Mouse (Mus musculus) CH12.LX (cell line): ENCODE measurements around the gene Minpp1. TPM values are rescaled to one million over a fixed set of nuclear protein-coding genes. Genes with fewer than 3 reads are reported as not detected.

Experiments
- DNase-seq: peaks from one replicate; pipeline ENCODE4 v3.0.0-alpha.2; 2013; ENCODE audit errors: extremely low read depth
- H3K27ac ChIP-seq: 2 replicates; pipeline ENCODE4 v1.5.1; 2012; ENCODE audit warnings: low read depth, mild to moderate bottlenecking, control low read depth, moderate library complexity; ENCODE audit not compliant: insufficient read depth
- H3K27me3 ChIP-seq: replicated peaks from 2 replicates; pipeline ENCODE3; 2012; ENCODE audit warnings: inconsistent platforms
- H3K36me3 ChIP-seq, 2 experiments: replicated peaks in 1 of 2; 2 replicates each; pipeline versions ENCODE3 to v1.6.1; 2012; ENCODE audit warnings: inconsistent platforms in 1 of 2, low read length in 1 of 2, mild to moderate bottlenecking in 1 of 2, mixed read lengths in 1 of 2, moderate library complexity in 1 of 2; ENCODE audit not compliant: control insufficient read depth in 1 of 2, insufficient read depth in 1 of 2
- H3K4me1 ChIP-seq, 2 experiments: 2 replicates each; pipeline ENCODE4 v1.6.1; 2012; ENCODE audit warnings: inconsistent platforms in 1 of 2, moderate library complexity in 1 of 2; ENCODE audit not compliant: insufficient read depth in 2 of 2, control insufficient read depth in 1 of 2
- H3K4me2 ChIP-seq: 2 replicates; pipeline ENCODE4 v1.6.1; 2012; ENCODE audit warnings: low read depth, mild to moderate bottlenecking, control low read depth; ENCODE audit not compliant: poor library complexity, insufficient read depth, severe bottlenecking
- H3K4me3 ChIP-seq, 3 experiments: fragments of 150-350 bp in 1 of 3; sonication (generic) in 1 of 3; replicated peaks in 1 of 3; 2 replicates each; pipeline versions ENCODE3 to v1.5.1; 2011 to 2012; ENCODE audit warnings: low read depth in 2 of 3, low read length in 2 of 3, mild to moderate bottlenecking in 2 of 3, moderate library complexity in 2 of 3, control low read depth in 1 of 3, improper control_type of control experiment in 1 of 3, inconsistent platforms in 1 of 3, mixed read lengths in 1 of 3; ENCODE audit not compliant: poor library complexity in 1 of 3
- H3K79me2 ChIP-seq: replicated peaks from 2 replicates; pipeline ENCODE4 v1.6.1; 2012; ENCODE audit warnings: mild to moderate bottlenecking, moderate library complexity; ENCODE audit not compliant: control insufficient read depth, poor library complexity, insufficient read depth, severe bottlenecking; ENCODE audit errors: extremely low read depth
- H3K9ac ChIP-seq: 2 replicates; pipeline ENCODE4 v1.6.1; 2012; ENCODE audit warnings: low read depth, mild to moderate bottlenecking, control low read depth, moderate library complexity; ENCODE audit not compliant: insufficient read depth
- H3K9me3 ChIP-seq: replicated peaks from 2 replicates; pipeline ENCODE3; 2012; ENCODE audit warnings: low read length, inconsistent platforms, mixed read lengths
- BHLHE40 ChIP-seq: IDR thresholded peaks from 2 replicates; pipeline ENCODE4 v1.6.1; 2011; ENCODE audit warnings: mild to moderate bottlenecking, low read depth, low read length, improper control_type of control experiment
- CHD1 ChIP-seq: IDR thresholded peaks from 2 replicates; pipeline ENCODE4 v1.6.1; 2012; ENCODE audit warnings: low read depth, low read length, improper control_type of control experiment, inconsistent platforms
- ELF1 ChIP-seq: IDR thresholded peaks from 2 replicates; pipeline ENCODE4 v1.6.1; 2014; ENCODE audit warnings: low read depth, mild to moderate bottlenecking, inconsistent platforms, low read length, improper control_type of control experiment
- GABPA ChIP-seq: IDR thresholded peaks from 2 replicates; pipeline ENCODE4 v1.6.1; 2012; ENCODE audit warnings: low read depth, low read length, improper control_type of control experiment, inconsistent platforms; ENCODE audit not compliant: insufficient replicate concordance
- HCFC1 ChIP-seq: IDR thresholded peaks from 2 replicates; pipeline ENCODE4 v1.6.1; 2012; ENCODE audit warnings: low read depth, mild to moderate bottlenecking, inconsistent platforms, low read length, improper control_type of control experiment
- IRF4 ChIP-seq: IDR thresholded peaks from 2 replicates; pipeline ENCODE4 v1.6.1; 2014; ENCODE audit warnings: low read depth, mild to moderate bottlenecking, inconsistent platforms, low read length, improper control_type of control experiment
- JUN ChIP-seq: IDR thresholded peaks from 2 replicates; pipeline ENCODE4 v1.6.1; 2011; ENCODE audit warnings: low read depth, mild to moderate bottlenecking, low read length, improper control_type of control experiment, moderate library complexity; ENCODE audit not compliant: insufficient read depth
- KAT2A ChIP-seq: IDR thresholded peaks from 2 replicates; pipeline ENCODE4 v1.6.1; 2012; ENCODE audit warnings: low read length, improper control_type of control experiment, inconsistent platforms; ENCODE audit not compliant: insufficient replicate concordance
- MAZ ChIP-seq: IDR thresholded peaks from 2 replicates; pipeline ENCODE4 v1.6.1; 2012; ENCODE audit warnings: low read depth, mild to moderate bottlenecking, inconsistent platforms, low read length, improper control_type of control experiment, moderate library complexity
- MEF2A ChIP-seq: IDR thresholded peaks from 2 replicates; pipeline ENCODE4 v1.6.1; 2014; ENCODE audit warnings: low read depth, mild to moderate bottlenecking, inconsistent platforms, low read length, improper control_type of control experiment, borderline replicate concordance
- MYC ChIP-seq: IDR thresholded peaks from 2 replicates; pipeline ENCODE4 v1.6.1; 2011; ENCODE audit warnings: low read depth, mild to moderate bottlenecking, improper control_type of control experiment, low read length
- NRF1 ChIP-seq: IDR thresholded peaks from 2 replicates; pipeline ENCODE4 v1.6.1; 2014; ENCODE audit warnings: low read depth, mild to moderate bottlenecking, inconsistent platforms, low read length, improper control_type of control experiment, moderate library complexity
- POLR2AphosphoS2 ChIP-seq: IDR thresholded peaks from 2 replicates; pipeline ENCODE4 v1.6.1; 2011; ENCODE audit warnings: low read depth, low read length, improper control_type of control experiment
- RAD21 ChIP-seq: IDR thresholded peaks from 2 replicates; pipeline ENCODE4 v1.6.1; 2011; ENCODE audit warnings: low read depth, mild to moderate bottlenecking, low read length, improper control_type of control experiment, moderate library complexity
- SIN3A ChIP-seq: IDR thresholded peaks from 2 replicates; pipeline ENCODE4 v1.6.1; 2012; ENCODE audit warnings: low read length, improper control_type of control experiment, inconsistent platforms
- SMC3 ChIP-seq: IDR thresholded peaks from 2 replicates; pipeline ENCODE4 v1.6.1; 2011; ENCODE audit warnings: low read depth, low read length, improper control_type of control experiment
- TBP ChIP-seq: conservative IDR thresholded peaks from 2 replicates; pipeline ENCODE4 v1.6.1; 2011; ENCODE audit warnings: low read depth, low read length, improper control_type of control experiment
- UBTF ChIP-seq: IDR thresholded peaks from 2 replicates; pipeline ENCODE4 v1.6.1; 2012; ENCODE audit warnings: low read depth, mild to moderate bottlenecking, inconsistent platforms, low read length, improper control_type of control experiment, moderate library complexity
- USF2 ChIP-seq: conservative IDR thresholded peaks from 2 replicates; pipeline ENCODE4 v1.6.1; 2011; ENCODE audit warnings: low read depth, low read length, improper control_type of control experiment
- ZKSCAN1 ChIP-seq: IDR thresholded peaks from 2 replicates; pipeline ENCODE4 v1.6.1; 2012; ENCODE audit warnings: low read depth, inconsistent platforms, low read length, improper control_type of control experiment, borderline replicate concordance
- ZMIZ1 ChIP-seq: IDR thresholded peaks from 2 replicates; pipeline ENCODE4 v1.6.1; 2012; ENCODE audit warnings: low read depth, mild to moderate bottlenecking, inconsistent platforms, low read length, improper control_type of control experiment
- dilution Hi-C: fragments of 300-500 bp; cut with MboI; formaldehyde crosslinking; loops from 2 replicates; pipeline ENCODE4 v1.14.3; 2020; ENCODE audit warnings: low sequenced_read_pairs; ENCODE audit not compliant: extremely low pct_unique_long_range_greater_than_20kb, extremely low pct_ligation_motif_present
- in situ Hi-C: fragments of 300-500 bp; cut with MboI; formaldehyde crosslinking; loops from 3 replicates; pipeline ENCODE4 v1.14.3; 2019; ENCODE audit warnings: low sequenced_read_pairs, low pct_ligation_motif_present, low pct_unique_long_range_greater_than_20kb, mixed read lengths
- polyA plus RNA-seq: library from polyadenylated mRNA; unstranded; fragments of >175 nt; gene quantifications from 2 replicates; pipeline ENCODE4 v1.2.1, GENCODE M21; 2012; ENCODE audit warnings: low read depth; ENCODE audit not compliant: insufficient read length
- total RNA-seq, 2 experiments: library from RNA; depleted of rRNA; stranded (reverse); fragments of 300-350 nt in 1 of 2; fragments of >200 nt in 1 of 2; gene quantifications; 2 replicates each; pipeline ENCODE4 v1.2.3; 2012 to 2014

Gene Minpp1
- total and polyA plus RNA-seq, 3 experiments: 50.5 to 73.2 (median 50.7) TPM

DNA sequence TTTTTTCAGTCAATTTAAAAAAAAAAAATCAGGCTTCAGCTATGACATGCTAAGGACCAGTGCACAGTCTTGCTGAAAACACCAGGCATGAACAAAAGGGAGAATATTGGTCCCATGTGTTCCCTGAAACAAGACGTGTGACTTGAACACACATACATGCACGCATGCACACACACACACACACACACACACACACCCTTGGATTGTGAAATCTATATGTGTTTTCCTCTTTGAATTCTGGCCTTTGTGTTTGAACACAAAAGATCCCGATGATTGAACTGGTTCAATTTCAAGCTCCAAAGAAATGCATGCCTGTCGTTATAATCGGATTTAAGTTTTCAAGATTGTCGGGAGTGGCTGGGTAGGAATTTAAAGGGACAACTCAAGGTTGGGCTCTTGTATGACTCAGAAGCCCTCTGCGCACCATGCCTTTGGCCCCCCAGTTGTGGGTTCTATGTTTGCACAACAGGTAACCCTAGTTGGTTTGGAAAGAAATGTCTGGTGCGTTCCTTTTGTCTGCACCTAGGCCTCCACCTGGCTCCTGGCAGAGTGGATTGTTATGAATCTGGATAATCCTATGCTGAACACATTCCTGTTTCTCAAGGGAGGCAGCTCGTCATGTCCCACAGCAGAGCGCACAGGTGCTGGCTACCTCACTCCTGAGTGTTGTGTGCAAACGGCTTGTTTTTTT lies 43.8 kb downstream of the Minpp1 start:
- H3K36me3 ChIP-seq: no peaks in the 10 kb centered on the region
- H3K9me3 ChIP-seq: no peaks in the 10 kb centered on the region
- H3K27me3 ChIP-seq: no peaks in the 10 kb centered on the region
- in situ Hi-C loops (no loop called here), dilution Hi-C loops (no loop called here)
- peaks cover 0 to 9% of the 10 kb centered on the region in 2 experiments; a peak in 2 of 4 replicates for H3K4me1 ChIP-seq
- H3K9ac ChIP-seq: no peak overlapping the region
- TF ChIP-seq NRF1 (no peak), POLR2AphosphoS2 (no peak), MAZ (no peak), KAT2A (no peak), BHLHE40 (no peak), UBTF (no peak), CHD1 (no peak), RAD21 (no peak), JUN (no peak), HCFC1 (no peak), USF2 (no peak), ELF1 (no peak), MEF2A (no peak), GABPA (no peak), SMC3 (no peak)
- no peak overlapping the region for H3K4me2 ChIP-seq
- no peak for DNase-seq
- no peaks in the 10 kb centered on the region for H3K79me2 ChIP-seq
- no peak overlapping the region for H3K27ac ChIP-seq
- H3K4me3 ChIP-seq: no peak overlapping the region

GRCm38 (mm10) chr19:32530296-32530695 lies 44.7 kb downstream of the Minpp1 start:
- H3K9me3 ChIP-seq: no peaks in the 10 kb centered on the region
- dilution Hi-C loops: no loop called here
- H3K79me2 ChIP-seq: no peaks in the 10 kb centered on the region
- no peaks in the 10 kb centered on the region for H3K27me3 ChIP-seq
- no peak overlapping the region for H3K27ac ChIP-seq
- no peak overlapping the region for H3K4me2 ChIP-seq
- in situ Hi-C loops: no loop called here
- H3K9ac ChIP-seq: no peak overlapping the region
- 0 out of 4 replicates have a peak, but pooled peaks cover 0 to 4% of the 10 kb centered on the region in 2 experiments for H3K4me1 ChIP-seq
- no peak for DNase-seq
- H3K4me3 ChIP-seq: no peak overlapping the region
- H3K36me3 ChIP-seq: no peaks in the 10 kb centered on the region
- TF ChIP-seq SIN3A: no peak
- no peak for TF ChIP-seq ZKSCAN1
- no peak for TF ChIP-seq IRF4
- TF ChIP-seq TBP: no peak
- no peak for TF ChIP-seq ZMIZ1
- TF ChIP-seq MYC: no peak
- TF ChIP-seq, all 38 proteins: peak for 0
